Mouse (Mus musculus) left cerebral cortex, postnatal 14 days (tissue): Measurements from ENCODE around the gene Drd3. TPM values are rescaled to one million over a fixed set of nuclear protein-coding genes. Genes with fewer than 3 reads are reported as not detected.

ENCODE experiments used
- DNase-seq, 2 experiments: peaks; one replicate each; pipeline ENCODE4 v3.0.0; 2021 to 2022; ENCODE audit warnings: low spot score in 2 of 2, mixed read lengths in 1 of 2
- intact Hi-C: fragments of 180-260 bp; cut with DNase I; formaldehyde crosslinking; loops from one replicate; pipeline ENCODE4 v1.15.1; 2025
- total RNA-seq, 2 experiments: library from RNA; stranded (reverse); gene quantifications; 2 replicates each; pipeline ENCODE4 v1.2.3; 2021

Gene Drd3
- total RNA-seq, 2 experiments from 2014 or later = 1.0 TPM; not detected in 1

- intact Hi-C loops = loop anchor here (10.0 kb wide), 1 partner anchor 175 kb away; no protein-coding TSS in a partner anchor
These were observed 46.4 kb downstream of the Drd3 start for GRCm38 (mm10) chr16:43800119-43800721.

GRCm38 (mm10) chr16:43801137-43801536 is 47.3 kb downstream of the Drd3 start:
- intact Hi-C loops = loop anchor here (10.0 kb wide), 1 partner anchor 176 kb away; no protein-coding TSS in a partner anchor
- DNase-seq = no peak

More at GRCm38 (mm10) chr16:43800119-43800721, 46.4 kb downstream of the Drd3 start:
- no peak for DNase-seq

GRCm38 (mm10) chr16:43801791-43802307 is 48.0 kb downstream of the Drd3 start:
- intact Hi-C loops = loop anchor here (10.0 kb wide), 1 partner anchor 177 kb away; no protein-coding TSS in a partner anchor

GRCm38 (mm10) chr16:43802466-43802865 is 48.6 kb downstream of the Drd3 start:
- intact Hi-C loops = loop anchor here (10.0 kb wide), 1 partner anchor 178 kb away; no protein-coding TSS in a partner anchor

More at GRCm38 (mm10) chr16:43801791-43802307, 48.0 kb downstream of the Drd3 start:
- peak; percentile 44 to 78 for DNase-seq

GRCm38 (mm10) chr16:43804364-43804763 is 50.5 kb downstream of the Drd3 start:
- intact Hi-C loops = loop anchor here (10.0 kb wide), 1 partner anchor 180 kb away; no protein-coding TSS in a partner anchor

More at GRCm38 (mm10) chr16:43802466-43802865, 48.6 kb downstream of the Drd3 start:
- DNase-seq = peak in 1 of 2 experiments; percentile 17

GRCm38 (mm10) chr16:43807048-43807447 is 53.2 kb downstream of the Drd3 start:
- DNase-seq = no peak
- intact Hi-C loops = loop anchor here (10.0 kb wide), 1 partner anchor 182 kb away; no protein-coding TSS in a partner anchor

More at GRCm38 (mm10) chr16:43804364-43804763, 50.5 kb downstream of the Drd3 start:
- DNase-seq = no peak

GRCm38 (mm10) chr16:43809429-43809828 is 55.6 kb downstream of the Drd3 start:
- intact Hi-C loops = loop anchor here (10.0 kb wide), 1 partner anchor 185 kb away; no protein-coding TSS in a partner anchor
- DNase-seq = no peak

- intact Hi-C loops = loop anchor here (10.0 kb wide), 1 partner anchor 977 kb away; no protein-coding TSS in a partner anchor
- no peak for DNase-seq
These were observed 57.6 kb downstream of the Drd3 start for GRCm38 (mm10) chr16:43811402-43811801.

- intact Hi-C loops = loop anchor here (10.0 kb wide), 1 partner anchor 980 kb away; no protein-coding TSS in a partner anchor
- DNase-seq = no peak
These were observed 60.8 kb downstream of the Drd3 start for GRCm38 (mm10) chr16:43814644-43815043.

- intact Hi-C loops = loop anchor here (10.0 kb wide), 1 partner anchor 982 kb away; no protein-coding TSS in a partner anchor
These were observed 62.5 kb downstream of the Drd3 start for GRCm38 (mm10) chr16:43816321-43816720.

GRCm38 (mm10) chr16:43818404-43818803 is 64.6 kb downstream of the Drd3 start:
- intact Hi-C loops = loop anchor here (10.0 kb wide), 1 partner anchor 984 kb away; no protein-coding TSS in a partner anchor
- no peak for DNase-seq

More at GRCm38 (mm10) chr16:43816321-43816720, 62.5 kb downstream of the Drd3 start:
- no peak for DNase-seq

GRCm38 (mm10) chr16:43827492-43827891 is 73.7 kb downstream of the Drd3 start:
- intact Hi-C loops = no loop called here
- DNase-seq = no peak

GRCm38 (mm10) chr16:43831957-43832356 is 78.1 kb downstream of the Drd3 start:
- DNase-seq = no peak
- intact Hi-C loops = no loop called here

- DNase-seq = no peak
- intact Hi-C loops = no loop called here
These were observed 87.4 kb downstream of the Drd3 start for GRCm38 (mm10) chr16:43841236-43841635.

GRCm38 (mm10) chr16:43849839-43850238 is 96.0 kb downstream of the Drd3 start:
- no peak for DNase-seq
- intact Hi-C loops = no loop called here

- intact Hi-C loops = no loop called here
- DNase-seq = no peak
These were observed 105.2 kb downstream of the Drd3 start for GRCm38 (mm10) chr16:43858941-43859476.

- intact Hi-C loops = no loop called here
These were observed 106.8 kb downstream of the Drd3 start for GRCm38 (mm10) chr16:43860624-43861023.

GRCm38 (mm10) chr16:43869805-43870204 is 116.0 kb downstream of the Drd3 start:
- intact Hi-C loops = no loop called here
- no peak for DNase-seq

More at GRCm38 (mm10) chr16:43860624-43861023, 106.8 kb downstream of the Drd3 start:
- DNase-seq = no peak

GRCm38 (mm10) chr16:43871419-43871818 is 117.6 kb downstream of the Drd3 start:
- intact Hi-C loops = no loop called here
- DNase-seq = no peak
